Mouse (Mus musculus) inflammation-experienced regulatory T-cells, adult 6 months (primary cell): ENCODE data around the gene Ddah1. TPM values are rescaled to one million over a fixed set of nuclear protein-coding genes. Genes with fewer than 3 reads are reported as not detected.

Experiments used
- ATAC-seq: one replicate; pipeline ENCODE4 v1.8.0; 2017
- polyA plus RNA-seq, 3 experiments: library from polyadenylated mRNA; unstranded; fragments of 100-300 nt; shearing (Covaris generic); gene quantifications; one replicate each; pipeline ENCODE4 v1.2.1; 2017

Gene Ddah1
- polyA plus RNA-seq, 3 experiments from 2014 or later = 0.15 TPM; not detected in 2

GRCm38 (mm10) chr3:145916374-145916773 is 157.9 kb downstream of the Ddah1 start:
- peak; percentile 61 for ATAC-seq

- peak; percentile 77 for ATAC-seq
These were observed 158.4 kb downstream of the Ddah1 start for GRCm38 (mm10) chr3:145916826-145917225.

GRCm38 (mm10) chr3:145922019-145922854 is 163.8 kb downstream of the Ddah1 start, which contains the start of gene Bcl10:
TSS of gene Bcl10 (plus strand) at chr3:145922804.
- ATAC-seq = no peak

- ATAC-seq = no peak
These were observed 164.5 kb downstream of the Ddah1 start for GRCm38 (mm10) chr3:145922971-145923370.

GRCm38 (mm10) chr3:145923874-145924577 is 165.6 kb downstream of the Ddah1 start:
- ATAC-seq = peak; percentile 87

GRCm38 (mm10) chr3:145924649-145925337 is 166.3 kb downstream of the Ddah1 start:
- ATAC-seq = peak; percentile 34

GRCm38 (mm10) chr3:145925506-145925905 is 167.0 kb downstream of the Ddah1 start:
- no peak for ATAC-seq

- no peak for ATAC-seq
These were observed 171.3 kb downstream of the Ddah1 start for GRCm38 (mm10) chr3:145929525-145930400.

- no peak for ATAC-seq
These were observed 175.4 kb downstream of the Ddah1 start for GRCm38 (mm10) chr3:145933845-145934244.

- peak; percentile 91 for ATAC-seq
These were observed 179.3 kb downstream of the Ddah1 start, which contains the start of gene 2410004B18Rik for GRCm38 (mm10) chr3:145937505-145938404. TSS of gene 2410004B18Rik (plus strand) at chr3:145938014.

- no peak for ATAC-seq
These were observed 180.2 kb downstream of the Ddah1 start for GRCm38 (mm10) chr3:145938405-145939349.

- no peak for ATAC-seq
These were observed 180.9 kb downstream of the Ddah1 start for GRCm38 (mm10) chr3:145939402-145939801.

GRCm38 (mm10) chr3:145939971-145940370 is 181.5 kb downstream of the Ddah1 start:
- no peak for ATAC-seq

GRCm38 (mm10) chr3:145941971-145942370 is 183.5 kb downstream of the Ddah1 start:
- ATAC-seq = peak; percentile 74

Other genes with a start within 250 kb of the Ddah1 start
- 10 to 100 TPM; 26.9 to 36.4 (median 34.4) TPM for gene Znhit6, start 182.5 kb upstream of the Ddah1 start, polyA plus RNA-seq
- gene Ccn1, start 108.7 kb upstream of the Ddah1 start, polyA plus RNA-seq = not detected
- 10 to 100 TPM; 52.3 to 61.9 (median 55.5) TPM for gene Bcl10, start 164.1 kb downstream of the Ddah1 start, polyA plus RNA-seq
- gene 2410004B18Rik, start 179.3 kb downstream of the Ddah1 start, polyA plus RNA-seq = 10 to 100 TPM; 13.8 to 21.9 (median 20.6) TPM
- under 1 TPM in 1 of 3 experiments, not detected in 2; 0.13 TPM for gene Syde2, start 229.2 kb downstream of the Ddah1 start, polyA plus RNA-seq